Mouse (Mus musculus) thymus, postnatal 4 days (tissue): ENCODE data around the gene Taf11.

ENCODE experiments used
- DNase-seq: peaks from one replicate; pipeline ENCODE4 v3.0.0; 2021

Taf11 gene

GRCm38 (mm10) chr17:27909622-27910500 is at the start of gene Taf11:
TSS of gene Taf11 (minus strand) at chr17:27909844.
- peak; percentile 84 for DNase-seq

- no peak for DNase-seq
Observed at GRCm38 (mm10) chr17:27957649-27958048, 48.0 kb upstream of the Taf11 start.

GRCm38 (mm10) chr17:27954629-27955402 is 45.2 kb upstream of the Taf11 start:
- DNase-seq = no peak

- DNase-seq = no peak
Observed at GRCm38 (mm10) chr17:27953136-27953535, 43.5 kb upstream of the Taf11 start.

- no peak for DNase-seq
Observed at GRCm38 (mm10) chr17:27947155-27947554, 37.5 kb upstream of the Taf11 start.

- DNase-seq = no peak
Observed at GRCm38 (mm10) chr17:27946371-27946770, 36.7 kb upstream of the Taf11 start.

GRCm38 (mm10) chr17:27945546-27946216 is 36.0 kb upstream of the Taf11 start:
- DNase-seq = no peak

- DNase-seq = no peak
Observed at GRCm38 (mm10) chr17:27942131-27942530, 32.5 kb upstream of the Taf11 start.

- no peak for DNase-seq
Observed at GRCm38 (mm10) chr17:27941698-27942097, 32.1 kb upstream of the Taf11 start.

GRCm38 (mm10) chr17:27941178-27941577 is 31.5 kb upstream of the Taf11 start:
- DNase-seq = no peak

- DNase-seq = no peak
Observed at GRCm38 (mm10) chr17:27940352-27940751, 30.7 kb upstream of the Taf11 start.

- no peak for DNase-seq
Observed at GRCm38 (mm10) chr17:27939028-27939427, 29.4 kb upstream of the Taf11 start.

GRCm38 (mm10) chr17:27938121-27938754 is 28.6 kb upstream of the Taf11 start:
- no peak for DNase-seq

GRCm38 (mm10) chr17:27937054-27937615 is 27.5 kb upstream of the Taf11 start:
- no peak for DNase-seq

GRCm38 (mm10) chr17:27935091-27935490 is 25.4 kb upstream of the Taf11 start:
- no peak for DNase-seq

GRCm38 (mm10) chr17:27934136-27934910 is 24.7 kb upstream of the Taf11 start:
- no peak for DNase-seq

- DNase-seq = no peak
Observed at GRCm38 (mm10) chr17:27931826-27932225, 22.2 kb upstream of the Taf11 start.

GRCm38 (mm10) chr17:27930291-27930690 is 20.6 kb upstream of the Taf11 start:
- no peak for DNase-seq

- no peak for DNase-seq
Observed at GRCm38 (mm10) chr17:27925504-27925903, 15.9 kb upstream of the Taf11 start.

- DNase-seq = no peak
Observed at GRCm38 (mm10) chr17:27925054-27925453, 15.4 kb upstream of the Taf11 start.

GRCm38 (mm10) chr17:27922174-27922712 is 12.6 kb upstream of the Taf11 start:
- DNase-seq = no peak
